Mouse (Mus musculus): ENCODE results near the gene Wfdc8. TPM values are rescaled to one million over a fixed set of nuclear protein-coding genes. Genes with fewer than 3 reads are reported as not detected.
"Not testable (repeated sequence)": the region's sequence is repeated elsewhere in the genome, so short reads cannot be mapped to it uniquely, and the experiment has no call there.

Wfdc8 gene
- polyA plus RNA-seq, 1 experiment from 2014 or later = not detected

GRCm38 (mm10) chr2:164603482-164603881 lies 9.9 kb downstream of the Wfdc8 start:
- Histone ChIP-seq H3K27me3 (0 out of 2 replicates have a peak, but pooled peaks cover 2% of the 10 kb centered on the region), H3K27ac (no peak overlapping the region), H3K9me3 (peaks cover 6% of the 10 kb centered on the region; the same call in 1 of the 2 replicates), H3K9ac (no peak overlapping the region), H3K36me3 (no peaks in the 10 kb centered on the region), H3K4me2 (replicated peaks) (no peak overlapping the region), H3K4me3 (no peak overlapping the region), H3K4me1 (no peaks in the 10 kb centered on the region)
- ATAC-seq (ENCODE audit: insufficient number of reproducible peaks, insufficient read depth, low FRiP score, low TSS enrichment) = no peak
- 93% methylated on average over 3 of the region's 3 CpGs for WGBS

- Histone ChIP-seq H3K27ac (no peak overlapping the region), H3K9me3 (peaks cover 6% of the 10 kb centered on the region; the same call in 1 of the 2 replicates), H3K4me1 (no peaks in the 10 kb centered on the region), H3K9ac (no peak overlapping the region), H3K4me2 (replicated peaks) (no peak overlapping the region), H3K36me3 (no peaks in the 10 kb centered on the region), H3K4me3 (no peak overlapping the region), H3K27me3 (no peaks in the 10 kb centered on the region)
- no peak for ATAC-seq (ENCODE audit: insufficient number of reproducible peaks, insufficient read depth, low FRiP score, low TSS enrichment)
- 75% methylated on average over 3 of the region's 3 CpGs for WGBS
These were observed 13.2 kb downstream of the Wfdc8 start for GRCm38 (mm10) chr2:164600179-164600578.

- H3K36me3 ChIP-seq = no peaks in the 10 kb centered on the region
- no peak within 1 kb of the TSS for H3K27ac ChIP-seq
- H3K9me3 ChIP-seq = no peaks in the 10 kb centered on the region
- H3K4me1 ChIP-seq = no peaks in the 10 kb centered on the region
- H3K4me3 ChIP-seq = no peak within 1 kb of the TSS
- H3K4me2 ChIP-seq (replicated peaks) = no peak within 1 kb of the TSS
- ATAC-seq (ENCODE audit: insufficient number of reproducible peaks, insufficient read depth, low FRiP score, low TSS enrichment) = no peak
- 80% methylated on average over 4 of the region's 4 CpGs for WGBS
- H3K9ac ChIP-seq = no peak within 1 kb of the TSS
- H3K27me3 ChIP-seq = no peaks in the 10 kb centered on the region
These were observed 19.9 kb downstream of the Wfdc8 start, which contains the start of gene Eppin for GRCm38 (mm10) chr2:164593494-164593893. Gene Eppin, minus strand, starts transcription at chr2:164593594.

DNA sequence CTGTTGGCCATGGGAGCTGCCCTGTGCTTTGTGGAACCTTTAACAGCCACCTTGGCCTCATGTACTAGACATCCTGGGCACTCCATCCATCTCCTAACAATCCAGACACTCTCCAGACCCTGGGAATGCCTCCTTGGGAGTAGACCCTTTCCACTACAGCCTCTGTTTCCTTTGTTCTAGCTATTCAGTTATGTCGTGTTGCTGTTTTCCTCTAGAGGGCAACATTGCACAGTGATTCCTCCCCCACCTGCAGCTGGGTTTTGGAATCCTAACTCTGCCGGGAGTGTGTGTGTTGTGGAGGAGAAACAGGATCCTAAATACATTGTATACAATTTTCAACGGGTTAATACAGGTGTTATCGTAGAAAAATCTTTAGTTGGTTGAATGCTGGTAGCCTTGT lies 21.4 kb downstream of the Wfdc8 start:
- 8% methylated on average over 4 of the region's 4 CpGs for WGBS
- Histone ChIP-seq H3K4me3 (no peak overlapping the region), H3K9ac (no peak overlapping the region), H3K27ac (no peak overlapping the region), H3K36me3 (no peaks in the 10 kb centered on the region), H3K27me3 (no peaks in the 10 kb centered on the region), H3K4me1 (no peaks in the 10 kb centered on the region), H3K4me2 (replicated peaks) (no peak overlapping the region), H3K9me3 (no peaks in the 10 kb centered on the region)
- ATAC-seq (ENCODE audit: insufficient number of reproducible peaks, insufficient read depth, low FRiP score, low TSS enrichment) = no peak

- H3K4me1 ChIP-seq; H3K9me3 ChIP-seq; H3K27ac ChIP-seq; H3K4me3 ChIP-seq; ATAC-seq (ENCODE audit: insufficient number of reproducible peaks, insufficient read depth, low FRiP score, low TSS enrichment); H3K9ac ChIP-seq; H3K4me2 ChIP-seq (replicated peaks); H3K27me3 ChIP-seq; H3K36me3 ChIP-seq: not testable (repeated sequence)
- 60% methylated on average over 13 of the region's 13 CpGs for WGBS
These were observed 28.3 kb downstream of the Wfdc8 start, which contains the start of gene Wfdc6a for GRCm38 (mm10) chr2:164585025-164585725. Gene Wfdc6a, minus strand, starts transcription at chr2:164585447.

DNA sequence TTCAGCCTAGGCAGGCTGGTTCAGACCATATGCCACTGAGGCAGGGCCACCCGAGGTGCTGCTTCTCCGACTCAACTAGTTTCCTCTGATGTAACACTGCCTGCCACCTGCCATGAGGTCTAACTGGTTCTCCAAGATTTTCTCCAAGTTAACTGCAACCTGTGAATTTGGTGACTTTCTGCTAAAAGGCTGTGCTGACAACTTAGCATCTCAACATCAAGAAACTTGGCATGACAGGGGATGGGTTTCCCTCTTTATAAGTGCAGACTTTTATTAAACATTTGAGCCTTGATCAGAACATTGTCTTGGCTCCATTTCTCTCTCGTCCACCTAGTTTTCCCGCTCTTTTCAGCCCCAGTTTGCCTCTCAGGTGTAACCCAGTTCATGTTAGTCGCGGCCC lies 40.1 kb downstream of the Wfdc8 start, which contains the start of gene Spint3:
Gene Spint3 (minus strand): TSS at position 101 of the 400 bp plus-strand sequence.
- not testable (repeated sequence) for H3K4me1 ChIP-seq; H3K9ac ChIP-seq; H3K4me3 ChIP-seq; H3K36me3 ChIP-seq; ATAC-seq (ENCODE audit: insufficient number of reproducible peaks, insufficient read depth, low FRiP score, low TSS enrichment); H3K27me3 ChIP-seq; H3K9me3 ChIP-seq; H3K27ac ChIP-seq; H3K4me2 ChIP-seq (replicated peaks)
- 74% methylated on average over 6 of the region's 6 CpGs for WGBS

DNA sequence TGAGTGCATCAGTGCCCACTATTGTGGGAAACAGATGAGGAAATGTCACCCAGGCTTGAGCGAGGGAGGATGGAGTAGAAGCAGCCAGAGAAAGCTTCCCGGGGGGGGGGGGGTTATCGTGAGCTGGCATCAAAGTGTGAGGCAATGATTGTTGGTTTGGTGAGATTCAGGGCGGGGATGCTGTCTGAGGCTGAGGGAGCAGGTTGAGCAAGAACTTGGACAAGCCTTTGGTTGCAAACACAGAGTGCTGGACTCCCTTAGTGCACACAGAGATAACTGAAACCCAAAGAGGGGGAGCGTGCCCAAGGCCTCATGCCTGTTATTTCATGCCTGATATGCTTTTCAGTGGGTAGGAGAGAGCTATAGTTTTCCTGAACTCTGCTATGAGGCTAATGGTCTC lies 46.0 kb downstream of the Wfdc8 start:
- Histone ChIP-seq H3K4me1 (peaks cover 15% of the 10 kb centered on the region), H3K36me3 (peaks cover 3% of the 10 kb centered on the region; the same call in 1 of the 2 replicates), H3K9ac (no peak overlapping the region), H3K4me2 (replicated peaks) (no peak overlapping the region), H3K9me3 (no peaks in the 10 kb centered on the region), H3K27me3 (0 out of 2 replicates have a peak, but pooled peaks cover 3% of the 10 kb centered on the region), H3K4me3 (no peak overlapping the region), H3K27ac (no peak overlapping the region)
- ATAC-seq (ENCODE audit: insufficient number of reproducible peaks, insufficient read depth, low FRiP score, low TSS enrichment) = no peak
- WGBS = 91% methylated on average over 5 of the region's 5 CpGs

- no peak overlapping the region for H3K4me3 ChIP-seq
- H3K9ac ChIP-seq = no peak overlapping the region
- H3K27ac ChIP-seq = no peak overlapping the region
- no peak overlapping the region for H3K4me2 ChIP-seq (replicated peaks)
- 82% methylated on average over 2 of the region's 2 CpGs for WGBS
- H3K27me3 ChIP-seq = 0 out of 2 replicates have a peak, but pooled peaks cover 3% of the 10 kb centered on the region
- no peak for ATAC-seq (ENCODE audit: insufficient number of reproducible peaks, insufficient read depth, low FRiP score, low TSS enrichment)
- peaks cover 3% of the 10 kb centered on the region; the same call in 1 of the 2 replicates for H3K36me3 ChIP-seq
- peaks cover 18% of the 10 kb centered on the region for H3K4me1 ChIP-seq
- H3K9me3 ChIP-seq = no peaks in the 10 kb centered on the region
These were observed 46.4 kb downstream of the Wfdc8 start for GRCm38 (mm10) chr2:164566997-164567396.

DNA sequence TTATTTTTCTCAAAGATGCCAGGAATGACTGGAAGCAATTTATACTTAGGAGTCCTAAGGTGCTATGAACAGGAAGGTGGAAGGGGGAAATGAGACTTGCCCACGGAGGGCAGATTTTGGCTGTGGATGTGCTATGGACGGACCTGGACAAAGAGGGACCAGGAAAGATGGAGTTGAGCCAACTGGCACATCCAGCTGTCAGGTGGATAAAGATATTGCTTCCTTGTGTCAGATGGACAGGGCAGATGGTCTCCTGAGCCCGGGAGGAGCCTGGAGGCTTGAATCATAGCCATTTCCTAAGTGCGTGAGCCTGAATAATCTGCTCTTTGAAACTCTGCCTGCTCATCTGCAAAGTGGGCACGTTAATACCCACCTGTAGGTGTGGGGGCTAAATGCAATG lies 49.1 kb downstream of the Wfdc8 start:
- Histone ChIP-seq H3K4me3 (no peak overlapping the region), H3K9ac (0 out of 2 replicates have a peak overlapping the region, but pooled peaks have one; percentile 69), H3K4me2 (replicated peaks) (peak overlapping the region; percentile 92; the same call in 1 of the 2 replicates), H3K27me3 (0 out of 2 replicates have a peak, but pooled peaks cover 3% of the 10 kb centered on the region), H3K36me3 (peaks cover 3% of the 10 kb centered on the region; the same call in 1 of the 2 replicates), H3K4me1 (peaks cover 18% of the 10 kb centered on the region), H3K27ac (no peak overlapping the region), H3K9me3 (no peaks in the 10 kb centered on the region)
- no peak for ATAC-seq (ENCODE audit: insufficient number of reproducible peaks, insufficient read depth, low FRiP score, low TSS enrichment)
- 65% methylated on average over 5 of the region's 5 CpGs for WGBS

DNA sequence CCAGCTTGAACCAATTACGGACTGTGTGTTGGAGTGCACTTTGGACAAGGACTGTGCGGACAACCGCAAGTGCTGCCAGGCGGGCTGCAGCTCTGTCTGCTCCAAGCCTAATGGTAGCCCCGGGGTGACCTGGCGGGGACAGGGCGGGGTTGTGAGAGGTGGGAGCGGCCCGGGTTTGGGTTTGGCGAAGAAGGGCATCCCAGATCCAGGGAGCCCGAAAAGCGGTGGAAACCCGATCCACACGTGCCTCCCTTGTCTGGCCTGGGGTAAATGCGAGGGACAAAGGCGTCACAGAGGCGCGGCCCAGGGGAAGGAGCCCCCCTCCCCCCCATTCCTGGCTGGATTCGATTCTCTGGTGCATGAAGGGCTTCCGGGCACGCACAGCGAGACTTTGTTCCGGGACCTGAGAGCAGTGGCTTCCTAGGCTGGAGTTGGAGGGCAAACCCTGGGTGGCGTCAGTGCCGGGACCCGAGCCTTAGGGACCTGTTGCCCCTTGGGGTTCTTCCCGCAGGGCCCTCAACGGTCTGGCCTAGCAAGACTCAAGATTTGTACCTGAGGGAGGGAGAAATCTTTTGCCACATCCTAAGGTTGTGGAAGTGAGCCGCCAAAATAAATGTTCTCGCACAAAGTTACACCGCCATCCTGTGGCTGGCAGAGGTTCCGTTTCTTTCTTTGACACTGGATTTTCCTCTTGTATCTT lies 49.9 kb downstream of the Wfdc8 start:
- peaks cover 18% of the 10 kb centered on the region for H3K4me1 ChIP-seq
- H3K9me3 ChIP-seq = no peaks in the 10 kb centered on the region
- H3K4me2 ChIP-seq (replicated peaks) = peak overlapping the region; percentile 92
- peak overlapping the region; percentile 44 for H3K4me3 ChIP-seq
- peak overlapping the region; percentile 63 for H3K27ac ChIP-seq
- H3K9ac ChIP-seq = peak overlapping the region; percentile 69
- under 1% methylated on average over 32 of the region's 32 CpGs for WGBS
- H3K27me3 ChIP-seq = 0 out of 2 replicates have a peak, but pooled peaks cover 3% of the 10 kb centered on the region
- ATAC-seq (ENCODE audit: insufficient number of reproducible peaks, insufficient read depth, low FRiP score, low TSS enrichment) = peak; percentile 48; the same call in 1 of the 2 replicates
- peaks cover 3% of the 10 kb centered on the region; the same call in 1 of the 2 replicates for H3K36me3 ChIP-seq

GRCm38 (mm10) chr2:164562391-164563188 lies 50.8 kb downstream of the Wfdc8 start, which contains the start of gene Wfdc2:
Gene Wfdc2, plus strand, starts transcription at chr2:164562413.
- peak within 1 kb of the TSS; percentile 92 for H3K4me2 ChIP-seq (replicated peaks)
- H3K27me3 ChIP-seq = 0 out of 2 replicates have a peak, but pooled peaks cover 3% of the 10 kb centered on the region
- no peak for ATAC-seq (ENCODE audit: insufficient number of reproducible peaks, insufficient read depth, low FRiP score, low TSS enrichment)
- H3K27ac ChIP-seq = peak within 1 kb of the TSS; percentile 63
- peaks cover 3% of the 10 kb centered on the region; the same call in 1 of the 2 replicates for H3K36me3 ChIP-seq
- peak within 1 kb of the TSS; percentile 69 for H3K9ac ChIP-seq
- peaks cover 18% of the 10 kb centered on the region for H3K4me1 ChIP-seq
- peak within 1 kb of the TSS; percentile 44 for H3K4me3 ChIP-seq
- WGBS = 3% methylated on average over 24 of the region's 24 CpGs
- no peaks in the 10 kb centered on the region for H3K9me3 ChIP-seq

All from embryonic facial prominence, embryonic 12.5 days (tissue).